Mouse (Mus musculus) ES-Bruce4 (cell line): ENCODE measurements around the gene CN725425.

ENCODE experiments used
- CTCF ChIP-seq: IDR thresholded peaks from one replicate; pipeline ENCODE4 v1.8.1; 2011; ENCODE audit warnings: low read depth, low read length
- EP300 ChIP-seq: IDR thresholded peaks from 2 replicates; pipeline ENCODE4 v1.6.1; 2011; ENCODE audit warnings: low read depth, low read length; ENCODE audit not compliant: insufficient read depth

DNA sequence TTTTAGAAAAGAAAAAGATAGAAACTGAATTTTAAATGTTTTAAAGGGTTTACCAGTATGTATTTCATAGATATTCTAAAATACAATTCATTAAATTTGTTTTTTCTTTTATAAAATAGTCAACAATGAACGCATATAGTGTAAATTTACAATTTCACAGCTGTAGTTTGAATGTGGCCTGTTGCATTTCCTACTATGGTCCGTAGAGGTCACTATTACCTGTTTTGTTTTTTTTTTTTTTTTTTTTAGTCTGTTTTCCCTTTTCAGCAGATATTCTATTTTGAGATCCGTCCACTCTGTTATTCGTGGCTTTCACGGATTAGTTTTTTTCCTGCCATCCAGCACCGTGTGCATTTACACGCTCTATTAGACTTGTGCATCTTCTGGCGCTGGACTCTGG lies 53.7 kb downstream of the CN725425 start:
- TF ChIP-seq CTCF, result no peak
- no peak for TF ChIP-seq EP300
